In the genomic region with DNA sequence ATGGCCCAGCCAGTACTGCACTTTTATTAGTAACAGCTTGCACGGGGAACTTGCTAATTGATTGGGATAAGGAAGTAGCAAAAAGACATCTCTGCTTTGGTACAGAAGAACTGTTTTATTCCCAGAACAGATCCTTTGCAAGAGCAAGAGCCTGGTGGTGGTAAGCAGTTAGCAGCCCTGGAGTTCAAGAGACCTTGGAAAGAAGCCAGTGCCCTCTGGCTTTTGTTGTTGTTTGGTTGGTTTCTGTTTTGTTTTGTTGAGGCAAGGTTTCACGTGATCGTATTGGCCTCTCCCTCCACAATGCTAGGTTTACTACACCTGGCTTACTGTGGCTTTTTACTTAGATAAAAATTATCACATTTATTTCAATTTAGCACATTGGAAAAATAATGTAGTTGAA, we compare ENCODE assay signal across 18 mouse cellular contexts. TPM values are rescaled to one million over a fixed set of nuclear protein-coding genes. Genes with fewer than 3 reads are reported as not detected.
DNase-seq lines count a peak whose midpoint lies in the region; TF ChIP-seq lines count a peak whose summit lies in the region.
"Had no signal": no experiment of that assay in that cellular context is flagged by ENCODE, and none has a peak within 500 bp of the region (broad histone marks: within the 10 kb centered on the region; RNA-seq: fewer than 3 reads in every experiment).

No protein-coding gene starts in this region.

- no peak overlapping the region for H3K27ac ChIP-seq in liver, adult 2 months (replicated peaks; ENCODE audit: insufficient read depth, low read depth, low read length)
- H3K27ac ChIP-seq: forebrain, embryonic 10.5 days; forebrain, embryonic 13.5 days; hindbrain, embryonic 10.5 days; hindbrain, embryonic 15.5 days had no signal

- no peaks in the 10 kb centered on the region for H3K79me2 ChIP-seq in liver, adult 2 months (ENCODE audit: control insufficient read depth, insufficient read depth, low read length)

- no peak for TF ChIP-seq CTCF in liver, adult 2 months (IDR thresholded peaks at IDR 0.05; ENCODE audit: low read depth, low read length)

- no peak for TF ChIP-seq POLR2A in liver, adult 2 months (IDR thresholded peaks at IDR 0.05; ENCODE audit: extremely low read depth, insufficient read depth, low read length)

- WGBS in liver, adult 2 months, result 36% methylated on average over 3 of the region's 3 CpGs

- DNase-seq in heart, adult 11 months, result peak; percentile 34
- no peak for DNase-seq in heart, postnatal 4 days
- DNase-seq in liver, adult 2 months (ENCODE audit: extremely low read depth, low read depth, low spot score), result peak; percentile 73
- no peak for DNase-seq in liver
- peak; percentile 39 for DNase-seq in MN1 (ENCODE audit: low spot score)
- no peak for DNase-seq in spleen, postnatal 36 days (ENCODE audit: low spot score in 2 of 2)
- DNase-seq: adrenal gland, adult 8-10 months; cerebellum, adult 18-20 months; cerebellum, adult 9-10 months; cerebellum, postnatal 14 days; gastrocnemius, postnatal 10 days; gastrocnemius, postnatal 36 days had no signal

- peaks cover 34% of the 10 kb centered on the region for H3K36me3 ChIP-seq in liver, adult 2 months (ENCODE audit: control insufficient read depth, insufficient read depth, low read length)

- H3K27me3 ChIP-seq in liver, adult 2 months (ENCODE audit: control insufficient read depth, insufficient read depth, low read length), result no peaks in the 10 kb centered on the region
- H3K27me3 ChIP-seq: forebrain, embryonic 13.5 days; hindbrain, embryonic 15.5 days; Patski had no signal

- H3K4me1 ChIP-seq in liver, adult 2 months (ENCODE audit: control insufficient read depth, insufficient read depth, low read length), result peaks cover 6% of the 10 kb centered on the region

- H3K4me3 ChIP-seq in liver, adult 2 months (ENCODE audit: insufficient read depth, low read depth, low read length), result no peak overlapping the region
- H3K4me3 ChIP-seq: forebrain, embryonic 10.5 days; forebrain, embryonic 13.5 days; hindbrain, embryonic 10.5 days; hindbrain, embryonic 15.5 days had no signal

- H3K9ac ChIP-seq in liver, adult 2 months (ENCODE audit: low read depth, low read length), result no peak overlapping the region
- H3K9ac ChIP-seq: forebrain, embryonic 13.5 days; hindbrain, embryonic 15.5 days had no signal

RNA-seq across cellular contexts. Expression of gene 6330403K07Rik, which starts 5.0 kb away (rescaled TPM):
- total RNA-seq in heart, postnatal 4 days (2021), result 1 to 10 TPM; 5.2 to 5.6 TPM
- total RNA-seq in liver, adult 2 months (2014; rRNA removed), result 0.20 TPM in 1 of 2 replicates, not detected in the other
- not detected in 2 replicates for polyA plus RNA-seq in liver, adult 2 months (2012; rRNA removed)
- total RNA-seq: granulocyte monocyte progenitor cell, adult 5-6 weeks had no signal

RNA-seq across cellular contexts. Expression of gene Derl2, which starts 8.6 kb away (rescaled TPM):
- 10 to 100 TPM; 22.2 to 24.9 TPM for total RNA-seq in heart, postnatal 4 days (2021)
- 56.4 and 59.0 TPM in 2 replicates for total RNA-seq in liver, adult 2 months (2014; rRNA removed)
- polyA plus RNA-seq in liver, adult 2 months (2012; rRNA removed), result 49.4 and 58.5 TPM in 2 replicates

RNA-seq across cellular contexts. Expression of gene Mis12, which starts 8.9 kb away (rescaled TPM):
- 10 to 100 TPM; 15.2 to 15.3 TPM for total RNA-seq in heart, postnatal 4 days (2021)
- total RNA-seq in liver, adult 2 months (2014; rRNA removed), result 7.8 and 9.7 TPM in 2 replicates
- 2.7 and 3.0 TPM in 2 replicates for polyA plus RNA-seq in liver, adult 2 months (2012; rRNA removed)

RNA-seq across cellular contexts. Expression of gene Dhx33, which starts 24.0 kb away (rescaled TPM):
- total RNA-seq in heart, postnatal 4 days (2021), result 10 to 100 TPM; 15.0 to 16.9 TPM
- 7.8 and 9.0 TPM in 2 replicates for total RNA-seq in liver, adult 2 months (2014; rRNA removed)
- polyA plus RNA-seq in liver, adult 2 months (2012; rRNA removed), result 13.8 and 22.0 TPM in 2 replicates

RNA-seq across cellular contexts. Expression of gene C1qbp, which starts 45.5 kb away (rescaled TPM):
- 100 to 1,000 TPM; 233 to 253 TPM for total RNA-seq in heart, postnatal 4 days (2021)
- total RNA-seq in liver, adult 2 months (2014; rRNA removed), result 39.0 and 51.7 TPM in 2 replicates
- 128 and 152 TPM in 2 replicates for polyA plus RNA-seq in liver, adult 2 months (2012; rRNA removed)

Comparison
In these comparisons a context has a peak if more than half of its experiments do, and no peak if none do; other contexts are left out.
1. DNase-seq: peak in heart, adult 11 months (single experiment), liver, adult 2 months (single experiment) and MN1 (single experiment); none in heart, postnatal 4 days (single experiment), liver (single experiment) and spleen, postnatal 36 days (0 of 2).